Mouse (Mus musculus) liver, adult 2 months (tissue): ENCODE measurements at regions not wholly inside any gene's neighbourhood (a gene's known extent, or its start where the extent isn't known, plus 50 kb on each side); places are given as distances from the start of the nearest gene placed in this dataset.

Source experiments
- CTCF ChIP-seq: fragments of 200-500 bp; IDR thresholded peaks from 2 replicates; pipeline ENCODE4 v1.5.1; 2011; ENCODE audit warnings: low read depth, low read length, control low read depth
- POLR2A ChIP-seq: fragments of 200-500 bp; IDR thresholded peaks from 2 replicates; pipeline ENCODE4 v1.6.1; 2011; ENCODE audit warnings: low read length, control low read depth; ENCODE audit not compliant: insufficient read depth; ENCODE audit errors: extremely low read depth

DNA sequence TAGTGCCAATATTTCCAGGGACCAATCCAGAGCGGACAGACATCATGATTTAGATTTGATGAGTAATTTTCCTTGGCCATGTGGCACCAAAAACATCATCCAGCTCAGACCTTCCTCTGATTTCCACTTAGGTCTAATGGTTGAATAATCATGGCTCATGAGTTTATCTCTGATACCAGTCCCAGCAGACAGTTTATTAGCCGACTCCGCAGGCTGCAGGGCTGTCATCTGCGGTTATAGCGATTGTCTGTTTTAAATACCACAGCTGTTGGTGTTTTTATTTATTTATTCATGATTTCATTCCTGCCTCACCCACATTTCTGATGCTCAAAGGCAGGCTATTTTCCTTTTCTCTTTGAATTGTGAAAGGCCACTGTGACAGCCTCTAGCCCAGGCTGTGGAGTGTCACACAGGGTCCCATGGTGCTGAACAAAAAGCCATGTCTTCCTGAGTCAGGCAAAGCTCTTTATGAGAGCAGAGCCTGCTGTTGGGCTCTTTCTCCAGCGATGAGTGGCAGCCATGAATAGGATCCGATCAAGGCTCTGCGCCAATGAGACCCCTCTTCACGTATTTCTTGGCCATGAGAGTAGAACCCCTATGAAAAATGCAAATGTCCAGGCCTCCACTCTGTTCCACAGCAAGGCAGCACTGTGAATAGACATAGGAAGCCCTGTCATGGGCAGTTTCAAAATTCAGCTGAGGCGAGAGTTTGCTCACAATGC, 584.7 kb downstream of the Sqor start:
- TF ChIP-seq CTCF: no peak
- no peak for TF ChIP-seq POLR2A
